Mouse (Mus musculus): ENCODE results near the gene Selenbp2.
"Not testable (repeated sequence)": the region's sequence is repeated elsewhere in the genome, so short reads cannot be mapped to it uniquely, and the experiment has no call there.

Gene Selenbp2

DNA sequence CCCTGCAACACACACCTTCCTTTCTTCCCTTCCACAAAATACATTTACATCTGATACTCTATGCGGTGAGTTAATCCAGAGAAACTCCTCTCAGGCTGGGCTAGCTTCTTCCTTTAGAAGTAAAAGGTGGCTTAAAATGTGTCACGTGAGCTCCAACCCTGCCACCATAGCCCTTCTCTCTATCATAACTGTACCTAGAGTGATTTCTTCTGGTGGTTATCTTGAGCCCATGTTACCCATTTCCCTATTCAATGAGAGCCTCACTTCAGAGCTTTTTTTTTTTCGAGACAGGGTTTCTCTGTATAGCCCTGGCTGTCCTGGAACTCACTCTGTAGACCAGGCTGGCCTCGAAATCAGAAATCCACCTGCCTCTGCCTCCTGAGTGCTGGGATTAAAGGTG lies 1.7 kb upstream of the Selenbp2 start:
- not testable (repeated sequence) for DNase-seq (ENCODE audit: low spot score)

GRCm38 (mm10) chr3:94693874-94694273 lies 518 bp downstream of the Selenbp2 start:
- not testable (repeated sequence) for DNase-seq (ENCODE audit: low spot score)

- not testable (repeated sequence) for DNase-seq (ENCODE audit: low spot score)
These were observed 2.2 kb downstream of the Selenbp2 start for GRCm38 (mm10) chr3:94695591-94695990.

- not testable (repeated sequence) for DNase-seq (ENCODE audit: low spot score)
These were observed 2.9 kb downstream of the Selenbp2 start for GRCm38 (mm10) chr3:94696257-94696656.

GRCm38 (mm10) chr3:94702163-94702810 lies 8.9 kb downstream of the Selenbp2 start:
- not testable (repeated sequence) for DNase-seq (ENCODE audit: low spot score)

DNA sequence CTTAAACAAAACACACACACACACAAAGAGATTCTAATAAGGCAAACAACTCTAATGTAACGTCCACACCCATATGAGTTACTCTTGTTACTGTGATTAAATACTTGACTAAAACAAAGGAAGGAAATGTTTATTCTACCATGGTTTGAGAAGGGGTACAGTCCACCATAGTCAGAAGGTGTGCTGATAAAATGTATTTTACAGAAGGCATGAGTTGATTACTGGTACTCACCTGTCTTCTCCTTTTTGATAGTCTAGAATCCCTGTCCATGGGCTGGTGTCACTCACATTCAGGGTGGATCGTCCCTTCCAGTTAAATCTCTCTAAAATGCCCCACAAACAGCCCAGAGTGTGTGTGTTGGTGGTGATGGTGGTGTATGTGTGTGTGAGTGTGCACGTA lies 9.5 kb downstream of the Selenbp2 start:
- DNase-seq (ENCODE audit: low spot score) = no peak

- DNase-seq (ENCODE audit: low spot score) = peak; percentile 37
These were observed 10.0 kb downstream of the Selenbp2 start for GRCm38 (mm10) chr3:94703364-94703763.

GRCm38 (mm10) chr3:94710591-94710990 lies 17.2 kb downstream of the Selenbp2 start:
- DNase-seq (ENCODE audit: low spot score) = not testable (repeated sequence)

GRCm38 (mm10) chr3:94713424-94713823 lies 20.1 kb downstream of the Selenbp2 start:
- not testable (repeated sequence) for DNase-seq (ENCODE audit: low spot score)

- DNase-seq (ENCODE audit: low spot score) = not testable (repeated sequence)
These were observed 24.9 kb downstream of the Selenbp2 start for GRCm38 (mm10) chr3:94718253-94718652.

DNA sequence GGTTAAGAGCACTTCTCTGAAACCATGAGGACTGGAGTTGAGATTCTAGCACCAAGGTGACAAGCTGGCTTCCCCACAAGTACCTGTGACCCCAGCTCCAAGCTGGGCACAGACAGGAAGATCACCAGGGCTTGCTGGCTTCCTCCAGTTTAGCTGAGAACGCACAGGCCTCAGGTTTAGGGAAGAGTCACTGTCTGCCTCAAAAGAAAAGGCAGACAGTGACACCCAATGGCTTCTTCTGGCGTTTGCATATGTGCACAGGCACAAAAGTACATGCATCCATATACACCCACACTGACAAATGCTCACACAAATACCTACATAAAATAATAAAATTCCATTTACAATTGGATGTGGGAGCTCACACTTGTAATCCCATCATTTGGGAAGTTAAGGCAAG lies 30.3 kb downstream of the Selenbp2 start:
- not testable (repeated sequence) for DNase-seq (ENCODE audit: low spot score)

GRCm38 (mm10) chr3:94745691-94746090 lies 52.3 kb downstream of the Selenbp2 start:
- DNase-seq (ENCODE audit: low spot score) = no peak
